Mouse (Mus musculus) thymus, adult 2 months (tissue): Measurements from ENCODE around the gene Eif3b. TPM values are rescaled to one million over a fixed set of nuclear protein-coding genes. Genes with fewer than 3 reads are reported as not detected.

Source experiments
- DNase-seq: peaks from one replicate; pipeline ENCODE4 v3.0.0; 2021
- H3K27ac ChIP-seq: fragments of 200-500 bp; 2 replicates; pipeline ENCODE4 v1.5.1; 2012; ENCODE audit warnings: low read length, control low read depth; ENCODE audit not compliant: control insufficient read depth, insufficient read depth
- H3K27me3 ChIP-seq: fragments of 200-500 bp; 2 replicates; pipeline ENCODE4 v1.6.1; 2012; ENCODE audit warnings: mild to moderate bottlenecking, low read length, moderate library complexity, mixed read lengths; ENCODE audit not compliant: control insufficient read depth, insufficient read depth
- H3K36me3 ChIP-seq: fragments of 200-500 bp; 2 replicates; pipeline ENCODE4 v1.6.1; 2012; ENCODE audit warnings: mild to moderate bottlenecking, low read length, moderate library complexity; ENCODE audit not compliant: control insufficient read depth, insufficient read depth
- H3K4me1 ChIP-seq: fragments of 200-500 bp; replicated peaks from 2 replicates; pipeline ENCODE4 v1.6.1; 2012; ENCODE audit warnings: low read length; ENCODE audit not compliant: control insufficient read depth, insufficient read depth
- H3K4me3 ChIP-seq: fragments of 200-500 bp; 2 replicates; pipeline ENCODE4 v1.5.1; 2012; ENCODE audit warnings: mild to moderate bottlenecking, low read length, control low read depth, moderate library complexity; ENCODE audit not compliant: control insufficient read depth, insufficient read depth
- CTCF ChIP-seq: fragments of 200-500 bp; IDR thresholded peaks from 2 replicates; pipeline ENCODE4 v1.5.1; 2012; ENCODE audit warnings: mild to moderate bottlenecking, control low read depth, low read length, moderate library complexity, borderline replicate concordance; ENCODE audit not compliant: control insufficient read depth, poor library complexity, insufficient read depth; ENCODE audit errors: extremely low read depth
- POLR2A ChIP-seq: fragments of 200-500 bp; IDR thresholded peaks from 2 replicates; pipeline ENCODE4 v1.6.1; 2012; ENCODE audit warnings: mild to moderate bottlenecking, low read length, control low read depth, moderate library complexity; ENCODE audit not compliant: control insufficient read depth, poor library complexity, insufficient read depth; ENCODE audit errors: extremely low read depth
- WGBS: fragments of 180-500 bp; shearing (Covaris S2); methylation state at CpG from one replicate; pipeline ENCODE4 v1.1.7; 2018; 5-methylcytosine and 5-hydroxymethylcytosine counted together
- polyA plus RNA-seq: library from polyadenylated mRNA; depleted of rRNA; stranded (reverse); fragments of >200 nt; gene quantifications from 2 replicates; pipeline ENCODE4 v1.2.3, GENCODE M21; 2012

Eif3b gene
- polyA plus RNA-seq, 1 experiment = 114 TPM

- 100% methylated on average over 1 of the region's 1 CpGs for WGBS
- Histone ChIP-seq H3K27ac (no peak overlapping the region), H3K27me3 (no peaks in the 10 kb centered on the region), H3K4me1 (peaks cover 11% of the 10 kb centered on the region), H3K4me3 (no peak overlapping the region), H3K36me3 (no peaks in the 10 kb centered on the region)
- no peak for TF ChIP-seq CTCF
- TF ChIP-seq POLR2A = no peak
- no peak for DNase-seq
Observed at GRCm38 (mm10) chr5:140384462-140384861, 34.7 kb upstream of the Eif3b start.

GRCm38 (mm10) chr5:140387236-140387635 is 31.9 kb upstream of the Eif3b start:
- 92% methylated on average over 7 of the region's 7 CpGs for WGBS
- Histone ChIP-seq H3K27me3 (no peaks in the 10 kb centered on the region), H3K27ac (no peak overlapping the region), H3K4me3 (no peak overlapping the region), H3K36me3 (no peaks in the 10 kb centered on the region), H3K4me1 (peaks cover 11% of the 10 kb centered on the region)
- no peak for DNase-seq
- TF ChIP-seq CTCF (no peak), POLR2A (no peak)

- Histone ChIP-seq H3K27me3 (no peaks in the 10 kb centered on the region), H3K27ac (no peak overlapping the region), H3K4me3 (no peak overlapping the region), H3K4me1 (peaks cover 11% of the 10 kb centered on the region), H3K36me3 (no peaks in the 10 kb centered on the region)
- DNase-seq = no peak
- 89% methylated on average over 12 of the region's 12 CpGs for WGBS
- no peak for TF ChIP-seq CTCF
- TF ChIP-seq POLR2A = no peak
Observed at GRCm38 (mm10) chr5:140387816-140388510, 31.2 kb upstream of the Eif3b start.

GRCm38 (mm10) chr5:140388588-140389576 is 30.2 kb upstream of the Eif3b start, which contains the start of gene Snx8:
Snx8 (minus strand) TSS chr5:140389262.
- DNase-seq = peak; percentile 81
- Histone ChIP-seq H3K4me3 (peak within 1 kb of the TSS; percentile 38), H3K36me3 (no peaks in the 10 kb centered on the region), H3K27me3 (no peaks in the 10 kb centered on the region), H3K27ac (no peak within 1 kb of the TSS), H3K4me1 (peaks cover 11% of the 10 kb centered on the region)
- WGBS = 3% methylated on average over 62 of the region's 63 CpGs
- TF ChIP-seq POLR2A (0 out of 2 replicates have a peak, but pooled peaks have one; percentile 7), CTCF (no peak)

- Histone ChIP-seq H3K27ac (no peak overlapping the region), H3K36me3 (no peaks in the 10 kb centered on the region), H3K27me3 (no peaks in the 10 kb centered on the region), H3K4me1 (peaks cover 11% of the 10 kb centered on the region), H3K4me3 (no peak overlapping the region)
- 70% methylated on average over 3 of the region's 3 CpGs for WGBS
- DNase-seq = no peak
- TF ChIP-seq CTCF (no peak), POLR2A (no peak)
Observed at GRCm38 (mm10) chr5:140389647-140390046, 29.5 kb upstream of the Eif3b start.

- Histone ChIP-seq H3K27ac (no peak overlapping the region), H3K4me1 (peaks cover 11% of the 10 kb centered on the region), H3K27me3 (no peaks in the 10 kb centered on the region), H3K4me3 (no peak overlapping the region), H3K36me3 (no peaks in the 10 kb centered on the region)
- no peak for DNase-seq
- WGBS = 89% methylated on average over 1 of the region's 1 CpGs
- TF ChIP-seq CTCF (no peak), POLR2A (no peak)
Observed at GRCm38 (mm10) chr5:140391435-140391834, 27.7 kb upstream of the Eif3b start.
